Mouse (Mus musculus) thymus, postnatal 0 days (tissue): ENCODE measurements around the gene Defb28. TPM values are rescaled to one million over a fixed set of nuclear protein-coding genes. Genes with fewer than 3 reads are reported as not detected.

ENCODE experiments used
- DNase-seq: peaks from one replicate; pipeline ENCODE4 v3.0.0-alpha.2; 2015; ENCODE audit warnings: low spot score
- polyA plus RNA-seq: library from polyadenylated mRNA; unstranded; fragments of >200 nt; fragmentation: Nextera tagmentation; extraction: Ambion mirVana; gene quantifications from 2 replicates; pipeline ENCODE4 v1.2.1, GENCODE M21; 2015

Defb28 gene
- polyA plus RNA-seq: not detected in 2 replicates

DNA sequence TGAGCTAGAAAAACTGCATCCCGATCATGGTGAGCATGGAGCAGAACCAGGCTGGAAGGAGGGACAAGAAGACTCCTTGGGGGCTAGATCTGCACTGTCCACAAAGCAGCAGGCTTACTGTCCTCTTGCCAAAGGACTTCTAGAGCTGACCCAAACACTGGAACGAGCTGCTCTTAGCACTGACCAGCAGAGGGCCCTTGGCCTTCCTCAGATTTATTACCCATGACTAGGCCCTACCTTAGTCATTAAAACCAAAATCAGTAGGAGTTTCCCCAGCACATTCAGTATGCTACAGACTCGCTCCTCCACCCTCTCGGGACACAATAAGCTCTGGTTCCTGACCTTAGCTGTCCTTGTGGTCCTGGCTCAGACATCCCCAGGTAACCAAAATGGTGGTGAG lies at the start of gene Defb28:
Gene Defb28 (plus strand): TSS at position 275 of the 400 bp plus-strand sequence.
- no peak for DNase-seq

DNA sequence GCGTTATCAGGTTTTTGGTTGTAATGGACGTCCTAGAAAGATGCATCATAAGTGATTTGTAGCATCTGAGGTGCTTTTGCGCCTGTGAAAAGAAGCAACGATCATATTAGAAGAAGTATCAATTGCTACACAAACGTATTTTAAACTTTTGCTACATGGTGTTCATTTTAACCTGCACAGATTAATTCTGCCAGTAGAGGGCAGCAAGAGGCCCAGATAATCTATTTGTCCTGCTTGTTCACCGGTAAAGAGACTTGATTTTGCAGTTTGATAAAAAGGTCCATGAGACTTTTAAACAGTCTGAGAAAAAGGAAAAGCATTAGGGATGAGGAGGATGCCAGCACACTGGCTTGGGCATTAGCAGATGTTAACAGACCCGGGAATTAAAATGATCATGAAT lies 47.1 kb upstream of the Defb28 start:
- DNase-seq: peak; percentile 21

DNA sequence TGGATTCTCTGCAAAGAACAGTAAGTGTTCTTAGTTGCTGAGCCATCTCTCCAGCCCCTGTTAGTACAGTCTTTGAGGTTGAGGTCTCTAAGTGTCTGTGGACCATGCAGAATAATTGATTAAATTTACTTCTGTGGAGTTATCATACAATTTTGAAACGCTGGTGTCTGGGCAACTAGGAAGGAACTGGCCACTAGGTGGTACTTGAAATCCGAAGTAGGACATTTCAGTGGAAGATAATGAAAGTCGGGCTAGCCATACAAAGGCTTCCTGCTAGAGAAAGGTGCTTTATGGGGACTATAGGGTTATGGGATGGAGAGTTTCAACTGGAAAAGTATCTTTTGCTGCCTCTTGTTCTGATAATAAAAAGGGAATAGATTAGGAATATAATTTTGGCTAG lies 45.6 kb upstream of the Defb28 start:
- no peak for DNase-seq

DNA sequence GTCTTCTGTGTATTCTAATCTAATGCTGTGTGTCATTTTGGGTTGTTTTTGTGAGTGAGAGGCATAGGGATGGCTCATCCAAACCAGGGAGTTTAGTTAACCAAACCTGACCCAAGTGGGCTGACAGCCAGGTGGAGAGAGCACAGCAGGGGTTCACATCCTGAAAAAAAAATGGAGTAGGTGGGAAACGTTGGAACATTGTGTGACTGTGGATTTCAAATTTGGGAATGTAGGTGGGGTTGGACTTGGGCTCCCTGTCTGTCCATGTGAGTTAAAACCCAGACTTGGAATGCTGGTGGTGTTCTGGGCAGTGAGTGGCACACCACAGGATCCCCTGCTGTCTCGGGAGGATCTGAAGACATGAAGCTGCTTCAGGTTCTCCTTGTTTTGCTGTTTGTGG lies 41.3 kb upstream of the Defb28 start, which contains the start of gene Defb20:
Gene Defb20 (plus strand): TSS at position 301 of the 400 bp plus-strand sequence.
- DNase-seq: no peak

DNA sequence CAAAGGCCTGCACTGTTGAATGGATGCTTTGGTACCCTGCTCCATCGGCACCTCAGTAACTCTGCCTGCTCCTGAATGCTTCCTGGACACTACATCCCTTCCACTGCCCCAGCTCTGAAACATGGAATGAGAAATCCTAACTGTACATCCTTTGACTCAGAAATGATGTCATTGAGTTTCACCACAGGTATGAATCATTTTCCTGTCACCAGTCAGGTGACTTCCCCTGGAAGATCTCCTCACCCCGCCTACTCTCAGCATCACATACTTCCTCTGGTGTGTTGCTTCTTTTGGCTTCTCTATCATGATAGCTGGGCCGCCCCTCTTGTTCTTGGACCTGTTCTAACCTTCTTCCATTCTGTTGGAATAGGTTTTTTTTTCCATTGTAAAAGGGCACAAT lies 37.2 kb upstream of the Defb28 start:
- DNase-seq: no peak

DNA sequence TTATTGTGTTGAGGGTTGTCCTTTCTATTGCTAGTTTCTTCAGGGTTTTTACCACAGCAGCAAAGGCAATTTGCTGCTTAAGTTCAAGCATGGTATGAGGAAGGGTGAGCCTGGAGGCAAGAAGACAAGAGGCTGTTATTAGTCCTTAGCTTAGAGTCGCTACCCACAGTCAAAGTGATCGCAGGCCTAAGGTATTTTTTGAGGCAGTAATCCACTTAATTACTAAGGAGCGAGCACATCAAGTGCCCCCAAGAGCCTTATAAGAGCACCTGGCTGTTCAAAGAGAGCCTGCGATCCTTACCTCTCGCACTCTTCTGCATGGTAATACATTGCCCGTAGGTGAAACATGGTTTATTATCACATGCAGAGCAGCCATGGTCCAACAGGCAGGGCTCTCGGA lies 36.3 kb upstream of the Defb28 start:
- DNase-seq: no peak

DNA sequence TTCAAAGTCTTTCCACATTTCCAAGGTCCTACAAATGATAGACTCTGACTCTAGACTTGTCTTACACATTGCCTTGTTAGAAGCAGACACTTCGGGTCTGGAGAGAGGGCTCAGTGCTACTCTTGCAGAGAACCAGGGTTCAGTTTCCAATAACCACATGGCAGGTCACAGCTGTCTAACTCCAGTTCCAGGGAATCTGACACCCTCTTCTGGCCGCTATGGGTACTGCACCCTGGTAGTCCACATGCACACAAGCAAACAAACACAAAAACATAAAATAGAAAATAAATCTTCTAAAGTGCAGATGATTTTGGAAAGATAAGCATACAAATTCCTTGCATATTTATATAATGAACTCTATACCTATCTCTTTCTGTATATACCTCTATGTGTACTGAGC lies 31.0 kb upstream of the Defb28 start:
- DNase-seq: no peak

DNA sequence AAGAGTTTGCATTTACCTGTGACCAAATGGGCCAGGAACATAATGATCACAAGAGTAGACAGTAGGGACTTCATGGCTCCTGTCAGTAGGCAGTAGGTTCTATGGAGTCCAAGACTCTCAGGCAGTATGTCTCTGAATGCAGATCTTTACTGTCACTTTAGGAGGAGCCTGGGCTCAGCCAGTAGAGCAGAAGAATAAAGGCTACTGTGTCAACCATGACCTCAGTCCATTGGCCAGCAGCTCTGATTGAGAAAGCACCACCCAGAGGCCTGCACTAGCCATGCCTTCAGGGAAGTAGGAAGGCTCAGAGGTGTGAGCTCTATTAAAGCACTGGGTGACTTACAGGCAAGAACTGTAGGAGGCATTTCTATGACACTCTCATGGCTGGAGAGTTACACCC lies 28.0 kb upstream of the Defb28 start, which contains the start of gene Defb22:
Gene Defb22 (minus strand): TSS at position 101 of the 400 bp plus-strand sequence.
- DNase-seq: no peak

DNA sequence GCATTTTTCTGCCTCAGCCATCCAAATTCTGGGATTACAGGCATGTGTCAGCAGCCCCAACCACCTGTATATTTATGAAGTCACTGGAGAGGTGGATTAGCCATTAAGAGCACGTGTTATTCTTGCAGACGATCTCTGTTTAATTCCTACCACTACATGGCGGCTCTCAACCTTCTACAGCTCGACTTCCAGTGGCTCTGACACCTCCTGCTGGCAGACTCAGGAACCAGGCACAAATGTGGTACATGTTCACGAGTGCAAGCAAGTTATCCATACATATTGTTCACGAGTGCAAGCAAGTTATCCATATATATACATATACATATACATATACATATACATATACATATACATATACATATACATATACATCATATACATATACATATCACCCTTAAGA lies 24.9 kb upstream of the Defb28 start:
- no peak for DNase-seq

DNA sequence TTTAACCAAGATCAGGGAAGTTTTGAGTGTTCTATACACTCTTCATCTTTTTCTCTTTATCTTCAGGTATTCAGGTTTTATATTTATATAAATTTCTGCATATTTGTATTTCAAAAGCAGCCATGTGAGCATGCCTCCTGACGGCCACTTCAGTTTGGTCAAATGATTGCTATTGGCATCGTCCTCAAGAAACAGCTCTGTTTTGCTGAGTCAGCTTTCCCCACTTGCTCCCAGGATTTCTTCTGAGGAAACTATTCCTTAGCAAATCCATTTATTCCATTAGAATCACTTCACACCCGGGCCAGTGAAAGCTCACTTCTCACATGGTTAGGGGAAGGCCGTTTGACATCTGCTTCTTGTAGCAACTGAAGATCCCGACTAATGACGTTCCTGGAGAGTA lies 20.0 kb upstream of the Defb28 start:
- no peak for DNase-seq

DNA sequence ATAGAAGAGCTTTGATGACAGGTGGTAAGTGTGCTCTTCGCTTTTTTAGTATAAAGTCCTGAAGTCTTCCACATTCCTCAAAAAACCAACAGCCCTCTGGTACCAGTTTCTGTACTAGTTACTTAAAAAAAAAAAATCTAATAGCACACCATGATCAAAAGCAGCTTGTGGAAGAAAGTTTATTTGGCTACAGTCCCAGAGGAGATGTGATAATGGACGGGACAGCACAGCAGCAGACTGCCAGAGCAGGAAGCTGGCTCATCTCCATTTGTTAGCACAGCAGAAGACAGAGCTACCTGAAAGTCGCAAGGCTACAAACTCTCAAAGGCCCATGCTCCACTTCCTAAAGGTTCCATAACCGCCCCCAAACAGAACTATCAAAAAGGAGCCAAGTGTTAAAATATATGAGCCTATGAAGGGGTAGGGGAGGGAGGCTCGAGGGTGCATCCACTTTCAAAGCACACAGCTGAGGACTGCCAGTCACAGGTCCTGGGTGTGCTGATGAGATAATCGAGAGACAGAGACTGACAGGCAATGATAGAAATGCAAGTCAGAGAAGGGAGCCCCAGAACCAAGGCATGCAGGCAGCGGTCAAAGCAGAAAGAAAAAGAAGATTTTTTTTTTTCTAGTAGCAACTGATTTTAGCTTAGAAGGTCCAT lies 17.7 kb upstream of the Defb28 start:
- no peak for DNase-seq

DNA sequence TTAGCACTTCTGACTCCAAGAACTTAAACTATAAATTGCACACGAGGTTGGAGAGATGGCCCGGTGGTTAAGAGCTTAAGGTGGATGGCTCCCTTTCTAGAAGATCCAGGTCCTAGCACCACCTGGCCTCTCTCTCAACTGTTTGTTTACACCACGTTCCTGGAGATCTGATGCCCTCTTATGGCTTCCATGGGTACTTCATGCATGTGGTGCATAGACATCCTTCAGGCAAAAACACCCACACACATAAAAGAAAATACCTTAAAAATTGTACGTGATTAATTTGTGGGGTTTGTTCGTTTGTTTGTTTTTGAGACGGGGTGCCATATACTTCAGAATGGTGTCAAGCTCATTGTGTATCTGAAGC lies 17.2 kb upstream of the Defb28 start:
- no peak for DNase-seq

DNA sequence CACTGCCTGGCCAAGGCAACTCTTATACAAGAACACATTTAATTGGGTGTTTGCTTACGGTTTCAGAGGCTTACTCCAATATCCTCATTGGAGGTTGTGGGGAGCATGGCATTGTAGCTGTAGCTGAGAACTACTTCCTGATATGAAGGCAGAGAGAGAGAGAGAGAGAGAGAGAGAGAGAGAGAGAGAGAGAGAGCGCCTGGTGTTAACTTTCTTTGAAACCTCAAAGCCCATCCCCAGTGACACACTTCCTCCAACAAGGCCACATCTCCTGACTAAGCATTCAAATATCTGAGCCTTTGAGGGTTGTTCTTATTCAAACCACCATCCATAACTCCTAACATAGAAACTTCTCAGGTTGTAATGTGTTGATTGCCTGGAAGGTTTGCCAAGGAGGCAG lies 14.1 kb upstream of the Defb28 start:
- DNase-seq: no peak

DNA sequence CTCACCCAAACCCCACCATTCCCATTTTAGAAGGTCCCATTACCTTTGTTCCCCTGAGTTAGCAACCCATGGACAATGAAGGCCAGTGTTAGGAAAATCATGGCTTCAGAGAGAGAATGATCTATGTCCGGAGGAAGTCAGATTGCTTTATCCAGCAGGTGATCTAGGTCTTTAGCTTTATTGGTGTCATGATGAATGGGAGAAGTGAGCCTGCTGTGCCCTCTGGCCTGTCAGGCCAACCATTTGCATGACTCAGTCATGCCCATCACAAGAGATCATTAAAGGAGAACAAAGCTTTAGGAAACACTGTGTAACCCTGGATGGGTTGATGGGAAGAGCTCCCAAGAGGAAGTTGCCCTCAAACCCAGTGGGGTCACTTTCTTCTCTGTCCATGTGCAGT lies 6.5 kb upstream of the Defb28 start, which contains the start of gene Defb26:
Gene Defb26 (minus strand): TSS at position 101 of the 400 bp plus-strand sequence.
- no peak for DNase-seq

DNA sequence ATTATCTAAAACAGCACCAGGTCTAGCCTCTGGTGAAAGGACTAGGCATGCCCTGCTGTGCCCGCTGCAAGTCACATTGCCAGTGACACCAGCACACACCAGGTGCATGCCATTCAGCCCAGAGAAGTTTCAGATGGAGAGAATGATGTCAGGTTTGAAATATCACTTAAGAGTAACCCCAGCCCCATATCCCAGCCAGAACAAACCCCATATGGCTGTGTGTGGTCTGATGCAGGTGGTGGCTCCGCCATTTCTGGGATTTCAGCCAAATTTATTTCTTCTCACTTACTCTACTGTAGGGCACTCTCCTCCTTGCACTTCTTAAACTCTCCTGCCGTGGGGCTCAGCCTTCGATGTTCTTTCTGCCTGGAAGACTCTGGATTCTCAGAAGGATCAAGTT lies 2.0 kb upstream of the Defb28 start:
- no peak for DNase-seq

DNA sequence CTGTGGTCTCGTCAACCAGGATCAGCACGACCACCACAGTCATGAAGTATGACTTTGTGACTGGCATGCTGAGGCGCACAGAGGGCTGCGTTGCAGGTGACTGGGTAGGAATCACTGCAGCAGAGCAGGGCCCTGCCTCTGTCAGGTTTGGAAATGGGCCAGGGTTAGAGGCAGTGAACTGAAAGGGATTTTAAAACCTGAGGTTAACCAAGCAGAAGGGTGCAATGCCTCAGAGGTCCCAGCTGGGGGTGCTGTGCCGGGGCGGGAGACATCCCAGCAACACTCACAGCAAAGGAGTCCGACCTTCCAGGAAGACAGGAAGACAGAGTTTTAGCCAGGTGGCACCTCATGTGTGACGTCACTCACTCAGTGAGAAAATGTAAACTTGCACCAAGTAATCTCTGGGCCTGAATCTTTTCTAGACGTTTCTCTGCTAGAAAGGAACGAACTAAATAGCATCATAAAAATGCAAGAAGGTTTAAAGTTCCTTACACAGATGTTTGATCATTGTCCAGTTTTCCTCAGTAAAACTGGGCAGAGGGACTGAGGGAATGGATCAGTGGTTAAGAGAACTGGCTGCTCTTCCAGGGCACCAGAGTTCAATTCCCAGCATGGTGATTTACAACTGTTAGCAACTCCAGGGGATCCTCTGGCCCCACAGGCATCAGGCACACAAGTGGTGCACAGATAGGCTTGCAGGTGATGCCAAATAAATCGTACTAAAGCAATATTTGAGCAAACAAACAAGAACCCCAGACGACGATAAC lies 22.1 kb downstream of the Defb28 start, which contains the start of gene Defb29:
Gene Defb29 (minus strand): TSS at position 155 of the 767 bp plus-strand sequence.
- DNase-seq: no peak

DNA sequence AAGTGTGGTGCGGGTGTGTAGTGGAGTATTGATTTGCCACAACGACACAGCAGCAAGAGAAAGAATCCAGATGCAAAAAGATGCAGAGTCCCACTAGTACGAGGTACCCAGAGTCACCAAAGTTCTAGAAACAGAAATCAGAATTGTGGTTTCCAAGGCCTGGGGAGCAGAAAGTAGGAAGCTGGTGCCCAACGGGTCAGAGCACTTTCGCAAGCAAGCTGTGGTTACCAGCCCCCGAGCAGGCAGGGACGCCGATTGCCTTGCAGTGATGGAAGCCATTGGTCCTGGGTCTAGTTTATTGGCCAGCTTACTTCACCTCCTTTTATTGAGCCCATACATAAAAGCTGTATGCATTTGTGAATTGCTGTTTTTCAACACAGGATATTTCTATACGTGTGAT lies 23.9 kb downstream of the Defb28 start:
- DNase-seq: no peak

DNA sequence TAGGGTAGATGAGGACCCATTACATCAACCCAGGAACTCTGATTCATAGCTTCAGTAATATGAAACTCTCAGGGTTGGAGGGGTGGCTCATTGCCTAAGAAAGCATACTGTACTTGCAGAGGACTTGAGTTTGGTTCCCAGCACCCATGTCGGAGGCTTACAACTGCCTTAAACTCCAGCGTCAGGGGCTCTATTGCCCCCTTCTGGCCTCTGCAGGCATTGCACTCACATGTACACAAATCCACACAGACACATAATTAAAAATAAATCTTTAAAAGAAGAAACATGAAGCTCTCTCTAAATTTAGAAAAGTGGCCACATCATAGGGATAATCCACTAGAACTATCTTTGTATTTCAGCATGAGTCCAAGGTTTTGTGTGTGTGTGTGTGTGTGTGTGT lies 24.8 kb downstream of the Defb28 start:
- no peak for DNase-seq

DNA sequence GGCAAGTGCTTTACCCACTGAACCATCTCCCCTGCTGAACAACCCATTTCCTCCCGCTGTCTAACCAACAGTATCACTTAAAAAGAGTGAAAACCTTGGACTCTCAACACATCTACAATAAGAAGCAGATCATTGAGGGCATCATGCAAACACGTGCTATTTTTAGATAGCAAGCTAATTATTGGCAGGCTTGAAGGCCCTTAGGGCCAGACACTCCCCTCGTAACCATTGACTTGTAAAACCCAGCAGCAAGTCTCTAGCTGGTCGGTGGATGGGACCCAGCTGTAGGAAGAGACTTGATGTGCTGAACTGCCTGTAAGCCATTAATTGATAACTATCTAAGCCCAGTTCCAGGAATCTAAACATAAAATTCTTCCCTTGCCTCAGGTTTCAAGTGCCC lies 25.4 kb downstream of the Defb28 start:
- DNase-seq: no peak

DNA sequence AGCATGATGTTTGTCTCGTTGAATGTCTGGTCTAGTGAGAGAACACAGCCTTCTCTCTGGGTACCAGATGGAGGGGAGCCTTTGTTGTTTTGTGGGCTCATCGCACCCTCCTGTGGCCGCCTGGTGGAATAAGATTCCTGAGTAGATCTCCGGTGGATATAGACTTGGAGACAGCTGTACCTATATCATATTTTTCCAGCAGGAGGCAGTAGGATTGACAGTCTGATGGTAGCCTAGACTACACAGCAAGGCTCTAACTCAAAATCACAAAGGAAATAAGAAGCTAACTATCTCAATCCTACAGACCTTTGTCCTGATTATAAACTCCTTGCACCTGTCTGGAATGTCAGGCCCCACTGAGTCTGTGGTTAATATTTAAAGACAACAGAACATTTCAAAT lies 26.6 kb downstream of the Defb28 start:
- peak; percentile 1 for DNase-seq

DNA sequence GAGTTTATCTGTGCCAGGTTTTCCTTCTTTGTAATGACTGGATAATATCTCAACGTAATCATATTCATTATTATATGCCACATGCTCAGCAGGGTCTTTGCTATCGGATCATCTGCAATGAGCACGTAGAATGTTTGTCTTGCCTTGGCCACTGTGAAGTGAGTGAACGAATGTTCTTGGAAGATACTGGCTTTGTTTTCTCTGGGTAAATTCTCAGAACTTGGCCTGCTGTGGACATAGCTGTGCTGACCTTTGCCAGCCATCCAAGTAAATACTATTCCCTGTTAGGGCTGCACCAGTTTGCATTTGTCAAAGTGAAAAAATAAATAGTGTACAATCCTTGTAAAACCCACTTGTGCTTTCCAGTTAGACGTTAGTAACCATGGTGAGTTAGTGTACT lies 30.1 kb downstream of the Defb28 start:
- DNase-seq: no peak

DNA sequence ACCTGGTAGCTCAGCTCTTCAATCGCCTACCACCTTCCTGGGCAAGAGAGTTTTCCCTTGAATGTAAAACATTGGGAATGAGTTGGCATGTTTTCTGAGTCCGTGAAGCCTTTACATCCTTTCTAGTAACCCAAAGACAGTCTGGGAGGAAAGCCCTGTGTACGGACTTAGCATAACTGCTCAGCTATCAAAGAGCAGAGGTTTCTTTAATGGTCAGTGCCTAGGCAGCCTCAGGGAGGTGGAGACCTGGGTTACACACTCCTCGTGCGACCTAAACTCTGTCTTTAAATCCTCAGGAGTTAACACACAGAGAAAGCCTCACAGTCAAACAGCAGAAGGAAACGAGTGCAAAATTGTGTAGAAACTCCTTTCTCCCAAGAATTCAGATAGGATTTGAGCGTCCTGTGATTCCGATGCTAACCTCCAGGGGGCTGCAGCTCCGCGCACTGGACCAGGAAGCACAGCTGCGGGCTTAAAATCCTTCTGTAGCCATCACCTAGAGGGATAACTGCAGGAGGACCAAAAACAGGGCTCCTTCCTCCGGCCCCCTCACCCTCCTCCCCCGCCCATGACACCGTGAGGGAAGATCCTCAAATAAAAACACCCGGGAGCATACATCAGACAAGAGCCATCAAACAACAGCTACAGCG lies 35.8 kb downstream of the Defb28 start:
- peak; percentile 30 for DNase-seq
